Comparison of ENCODE assay signal across 8 mouse cellular contexts in the genomic region with DNA sequence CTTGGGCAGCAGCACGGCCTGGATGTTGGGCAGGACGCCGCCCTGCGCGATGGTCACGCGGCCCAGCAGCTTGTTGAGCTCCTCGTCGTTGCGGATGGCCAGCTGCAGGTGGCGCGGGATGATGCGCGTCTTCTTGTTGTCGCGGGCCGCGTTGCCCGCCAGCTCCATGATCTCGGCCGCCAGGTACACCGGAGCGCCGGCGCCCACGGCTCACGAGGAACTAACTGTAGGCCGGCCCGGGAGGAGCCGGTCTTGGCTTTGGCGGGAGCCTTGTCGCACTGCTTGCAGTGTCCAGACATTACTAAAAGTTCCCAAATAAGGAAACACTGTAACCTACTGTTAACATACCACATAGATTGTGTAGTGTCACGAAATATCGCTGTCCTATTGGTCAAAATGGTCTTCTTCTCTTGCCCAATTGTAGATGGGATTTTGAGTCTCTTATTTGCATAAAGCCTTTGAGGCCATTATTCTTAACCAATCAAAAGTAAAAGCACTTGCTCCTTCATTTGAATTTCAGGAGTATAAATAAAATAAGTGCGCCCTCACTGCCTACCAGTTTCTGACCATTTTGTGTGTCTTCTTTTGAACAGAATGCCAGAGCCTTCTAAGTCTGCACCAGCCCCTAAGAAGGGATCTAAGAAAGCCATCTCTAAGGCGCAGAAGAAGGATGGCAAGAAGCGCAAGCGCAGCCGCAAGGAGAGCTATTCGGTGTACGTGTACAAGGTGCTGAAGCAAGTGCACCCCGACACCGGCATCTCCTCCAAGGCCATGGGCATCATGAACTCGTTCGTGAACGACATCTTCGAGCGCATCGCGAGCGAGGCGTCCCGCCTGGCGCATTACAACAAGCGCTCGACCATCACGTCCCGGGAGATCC. TPM values are rescaled to one million over a fixed set of nuclear protein-coding genes. Genes with fewer than 3 reads are reported as not detected.
DNase-seq lines count a peak whose midpoint lies in the region; ATAC-seq and TF ChIP-seq lines count a peak whose summit lies in the region.
"Not testable (repeated sequence)": the region's sequence is repeated elsewhere in the genome, so short reads cannot be mapped to it uniquely, and the experiment has no call there.

A gene (plus strand): TSS at position 534 of the 880 bp plus-strand sequence.

- peak within 1 kb of the TSS; percentile 81 for H3K9ac ChIP-seq in forebrain, embryonic 11.5 days (ENCODE audit: low read length)
- peak within 1 kb of the TSS; percentile 55 for H3K9ac ChIP-seq in heart, postnatal 0 days (replicated peaks; ENCODE audit: low read depth, low read length)
- H3K9ac ChIP-seq in liver, embryonic 14.5 days (replicated peaks): peak within 1 kb of the TSS; percentile 98
- H3K9ac ChIP-seq in stomach, embryonic 16.5 days (ENCODE audit: low read length): peak within 1 kb of the TSS; percentile 73

- H3K27ac ChIP-seq in forebrain, embryonic 11.5 days (ENCODE audit: low read depth, low read length): peak within 1 kb of the TSS; percentile 99
- peak within 1 kb of the TSS; percentile 98 for H3K27ac ChIP-seq in heart, postnatal 0 days (ENCODE audit: low read depth)
- H3K27ac ChIP-seq in liver, embryonic 14.5 days: peak within 1 kb of the TSS; percentile 100
- peak within 1 kb of the TSS; percentile 99 for H3K27ac ChIP-seq in stomach, embryonic 16.5 days (ENCODE audit: low read length)

- WGBS in forebrain, embryonic 11.5 days: under 1% methylated on average over 36 of the region's 58 CpGs
- 1% methylated on average over 36 of the region's 58 CpGs for WGBS in heart, postnatal 0 days
- under 1% methylated on average over 34 of the region's 58 CpGs for WGBS in liver, embryonic 14.5 days (ENCODE audit: insufficient replicate concordance)
- under 1% methylated on average over 36 of the region's 58 CpGs for WGBS in stomach, embryonic 16.5 days

- TF ChIP-seq EP300 in heart, postnatal 0 days (IDR thresholded peaks at IDR 0.05; ENCODE audit: low read depth): peak; percentile 52; the same call in 1 of the 2 replicates
- peak; percentile 70 for TF ChIP-seq EP300 in liver, embryonic 14.5 days (IDR thresholded peaks at IDR 0.05; ENCODE audit: low read depth)

- H3K9me3 ChIP-seq in forebrain, embryonic 11.5 days (ENCODE audit: control insufficient read depth, low read length); heart, postnatal 0 days (replicated peaks; ENCODE audit: control insufficient read depth, low read length); liver, embryonic 14.5 days (ENCODE audit: control insufficient read depth, low read length); stomach, embryonic 16.5 days (replicated peaks; ENCODE audit: control insufficient read depth, low read length): not testable (repeated sequence)

- DNase-seq in CD8-positive naive resting alpha-beta T cell, adult 2 months (ENCODE audit: low read depth in 2 of 2, low spot score in 2 of 2): peak; percentile 41 to 58
- DNase-seq in c-Kit-positive CD71-negative TER-119-negative erythroid progenitor cells, embryonic 14.5 days (ENCODE audit: low read depth): peak; percentile 82
- peak; percentile 87 for DNase-seq in forebrain, embryonic 11.5 days (ENCODE audit: low spot score)
- peak; percentile 99 for DNase-seq in heart, postnatal 0 days (ENCODE audit: low spot score)
- peak; percentile 61 to 88 for DNase-seq in kidney, postnatal 36 days
- peak; percentile 91 to 97 (median 93) for DNase-seq in liver, embryonic 14.5 days (ENCODE audit: low read depth in 3 of 3, low spot score in 3 of 3)
- peak; percentile 84 for DNase-seq in neural tube, embryonic 10.5 days (ENCODE audit: extremely low spot score, low spot score)

- H3K4me1 ChIP-seq in forebrain, embryonic 11.5 days (replicated peaks; ENCODE audit: control insufficient read depth, insufficient read depth, low read length): not testable (repeated sequence)
- H3K4me1 ChIP-seq in heart, postnatal 0 days (ENCODE audit: control insufficient read depth, insufficient read depth): peaks cover 11% of the 10 kb centered on the region; the same call in 1 of the 2 replicates
- peaks cover 30 to 35% of the 10 kb centered on the region in 2 experiments for H3K4me1 ChIP-seq in liver, embryonic 14.5 days (replicated peaks; ENCODE audit: control insufficient read depth in 2 of 2, insufficient read depth in 2 of 2, low read length in 1 of 2)
- H3K4me1 ChIP-seq in stomach, embryonic 16.5 days (ENCODE audit: control insufficient read depth, insufficient read depth, low read length): peaks cover 20% of the 10 kb centered on the region

- ATAC-seq in forebrain, embryonic 11.5 days (replicated peaks; ENCODE audit: low FRiP score): peak; percentile 90
- ATAC-seq in heart, postnatal 0 days (ENCODE audit: insufficient read depth, low read depth): peak; percentile 86
- peak; percentile 74 for ATAC-seq in liver, embryonic 14.5 days (ENCODE audit: insufficient read depth)
- ATAC-seq in stomach, embryonic 16.5 days (ENCODE audit: insufficient read depth, low FRiP score): peak; percentile 93

- H3K36me3 ChIP-seq in forebrain, embryonic 11.5 days (ENCODE audit: control insufficient read depth, insufficient read depth, low read length); heart, postnatal 0 days (replicated peaks; ENCODE audit: control insufficient read depth, insufficient read depth, low read length); liver, embryonic 14.5 days (replicated peaks; ENCODE audit: control insufficient read depth, insufficient read depth, low read depth); stomach, embryonic 16.5 days (ENCODE audit: control insufficient read depth, insufficient read depth, low read length): not testable (repeated sequence)

- H3K4me2 ChIP-seq in forebrain, embryonic 11.5 days (ENCODE audit: low read depth, low read length, severe bottlenecking): peak within 1 kb of the TSS; percentile 60
- peak within 1 kb of the TSS; percentile 60 for H3K4me2 ChIP-seq in heart, postnatal 0 days (ENCODE audit: low read depth, low read length)
- H3K4me2 ChIP-seq in liver, embryonic 14.5 days (ENCODE audit: low read depth): peak within 1 kb of the TSS; percentile 89
- peak within 1 kb of the TSS; percentile 59 for H3K4me2 ChIP-seq in stomach, embryonic 16.5 days (ENCODE audit: low read depth, low read length)

- not testable (repeated sequence) for TF ChIP-seq CTCF in heart, postnatal 0 days (IDR thresholded peaks at IDR 0.05; ENCODE audit: low read depth)
- peak; percentile 28; the same call in 1 of the 2 replicates for TF ChIP-seq CTCF in liver, embryonic 14.5 days (IDR thresholded peaks at IDR 0.05; ENCODE audit: low read depth)

- H3K4me3 ChIP-seq in forebrain, embryonic 11.5 days (ENCODE audit: low read depth, low read length): peak within 1 kb of the TSS; percentile 38
- peak within 1 kb of the TSS; percentile 38 for H3K4me3 ChIP-seq in heart, postnatal 0 days (ENCODE audit: low read depth, low read length)
- peak within 1 kb of the TSS; percentile 53 to 61 for H3K4me3 ChIP-seq in liver, embryonic 14.5 days (ENCODE audit: insufficient read depth in 1 of 2, low read depth in 2 of 2, low read length in 2 of 2)
- peak within 1 kb of the TSS; percentile 49 for H3K4me3 ChIP-seq in stomach, embryonic 16.5 days (replicated peaks; ENCODE audit: low read length)

- H3K27me3 ChIP-seq in forebrain, embryonic 11.5 days (ENCODE audit: control insufficient read depth, insufficient read depth, low read length); heart, postnatal 0 days (ENCODE audit: control insufficient read depth, insufficient read depth, low read length); liver, embryonic 14.5 days (ENCODE audit: control insufficient read depth, insufficient read depth, low read length); stomach, embryonic 16.5 days (ENCODE audit: control insufficient read depth, insufficient read depth, low read length): not testable (repeated sequence)

RNA-seq across cellular contexts. Expression of the gene that starts here (rescaled TPM):
- 2.6 and 3.4 TPM in 2 replicates for polyA plus RNA-seq in forebrain, embryonic 11.5 days (2014; fragmentation: Nextera tagmentation; extraction: Ambion mirVana)
- total RNA-seq in heart, postnatal 0 days (2014; rRNA removed; ENCODE audit: low replicate concordance): 1,542 and 1,547 TPM in 2 replicates
- polyA plus RNA-seq in heart, postnatal 0 days (2015; fragmentation: Nextera tagmentation; extraction: Ambion mirVana): 0.59 and 0.78 TPM in 2 replicates
- polyA plus RNA-seq in liver, embryonic 14.5 days (2012; rRNA removed): 20.0 and 34.0 TPM in 2 replicates
- 2.6 and 3.5 TPM in 2 replicates for polyA plus RNA-seq in liver, embryonic 14.5 days (2014; fragmentation: Nextera tagmentation; extraction: Ambion mirVana)
- 1.00 and 2.9 TPM in 2 replicates for polyA plus RNA-seq in stomach, embryonic 16.5 days (2015; fragmentation: Nextera tagmentation; extraction: Ambion mirVana)

Comparison
In these comparisons a context has a peak if more than half of its experiments do, and no peak if none do; other contexts are left out.
1. Peak in every context shown above with its lines: DNase-seq, ATAC-seq, H3K4me3 ChIP-seq and H3K27ac ChIP-seq.